Mouse (Mus musculus) kidney, adult 11 months (tissue): ENCODE measurements around the gene Dach1.

ENCODE experiments used
- DNase-seq: peaks from one replicate; pipeline ENCODE4 v3.0.0; 2022

Gene Dach1

GRCm38 (mm10) chr14:98169421-98170076 is at the start of gene Dach1:
Gene Dach1, minus strand, starts transcription at chr14:98169765.
- peak; percentile 87 for DNase-seq

- no peak for DNase-seq
Observed at GRCm38 (mm10) chr14:98200089-98200488, 30.5 kb upstream of the Dach1 start.

DNA sequence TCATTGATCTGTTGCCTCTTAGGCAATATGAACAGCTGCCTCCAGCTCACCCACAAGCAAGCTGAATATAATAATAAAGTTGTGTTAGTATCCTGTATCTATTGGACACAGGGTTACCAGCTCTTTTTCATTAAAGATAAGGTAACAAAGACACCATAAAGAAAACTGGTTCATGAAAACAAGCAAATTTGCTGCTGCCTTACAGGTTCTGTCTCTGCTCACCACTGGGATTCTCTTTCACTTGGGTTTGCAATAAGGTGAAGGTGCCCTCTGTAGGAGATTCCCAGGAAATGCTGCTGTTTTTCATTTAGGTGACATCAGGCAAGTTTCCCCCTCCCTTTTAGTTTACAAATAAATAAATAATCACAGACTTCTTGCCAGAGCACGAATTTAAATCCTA is 12.0 kb upstream of the Dach1 start:
- DNase-seq: no peak

DNA sequence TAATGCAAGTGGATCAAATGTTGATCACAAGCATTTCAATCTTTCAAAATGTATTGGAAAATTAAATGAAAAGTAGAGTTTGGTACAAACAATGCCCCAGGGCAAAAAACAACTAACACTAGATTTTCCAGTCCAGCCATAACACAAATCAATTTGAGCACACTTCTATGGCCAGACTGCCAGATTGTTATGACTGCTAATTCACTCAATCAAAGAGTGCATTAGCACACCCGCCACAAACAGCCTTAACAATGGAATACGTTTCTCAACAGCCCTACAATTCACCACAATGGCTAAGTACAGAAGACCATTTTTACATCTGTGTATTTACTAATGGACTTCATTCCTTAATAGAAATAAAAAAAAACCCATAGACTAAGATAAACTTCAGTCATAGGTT is 4.3 kb upstream of the Dach1 start:
- no peak for DNase-seq

GRCm38 (mm10) chr14:98172394-98172905 is 2.9 kb upstream of the Dach1 start:
- no peak for DNase-seq

- DNase-seq: no peak
Observed at GRCm38 (mm10) chr14:98171861-98172260, 2.3 kb upstream of the Dach1 start.

DNA sequence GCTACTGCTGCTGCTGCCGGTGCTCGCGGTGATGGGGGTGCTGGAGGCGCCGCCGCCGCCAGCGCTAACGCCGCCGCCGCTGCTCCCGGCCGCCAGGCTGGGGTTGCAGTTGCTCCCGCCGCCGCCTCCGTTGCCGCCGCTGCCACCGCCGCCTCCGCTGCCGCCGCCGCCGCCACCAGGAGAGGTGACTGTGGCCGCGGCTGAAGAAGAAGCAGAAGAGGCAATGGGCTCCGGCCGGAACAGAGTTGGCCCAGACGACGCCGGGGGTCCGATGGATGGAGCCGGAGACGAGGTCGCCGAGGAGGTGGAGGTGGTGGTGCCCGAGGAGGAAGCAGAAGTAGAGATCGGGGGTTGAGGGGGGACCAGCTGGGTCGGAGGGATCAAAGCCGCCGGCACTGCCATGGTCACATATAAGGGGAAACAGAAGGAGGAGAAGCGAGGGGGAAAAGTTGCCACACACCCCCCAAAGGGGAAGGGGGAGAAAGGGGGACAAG is 610 bp downstream of the Dach1 start:
- peak; percentile 33 for DNase-seq

- peak; percentile 45 for DNase-seq
Observed at GRCm38 (mm10) chr14:98168039-98168907, 1.3 kb downstream of the Dach1 start.

DNA sequence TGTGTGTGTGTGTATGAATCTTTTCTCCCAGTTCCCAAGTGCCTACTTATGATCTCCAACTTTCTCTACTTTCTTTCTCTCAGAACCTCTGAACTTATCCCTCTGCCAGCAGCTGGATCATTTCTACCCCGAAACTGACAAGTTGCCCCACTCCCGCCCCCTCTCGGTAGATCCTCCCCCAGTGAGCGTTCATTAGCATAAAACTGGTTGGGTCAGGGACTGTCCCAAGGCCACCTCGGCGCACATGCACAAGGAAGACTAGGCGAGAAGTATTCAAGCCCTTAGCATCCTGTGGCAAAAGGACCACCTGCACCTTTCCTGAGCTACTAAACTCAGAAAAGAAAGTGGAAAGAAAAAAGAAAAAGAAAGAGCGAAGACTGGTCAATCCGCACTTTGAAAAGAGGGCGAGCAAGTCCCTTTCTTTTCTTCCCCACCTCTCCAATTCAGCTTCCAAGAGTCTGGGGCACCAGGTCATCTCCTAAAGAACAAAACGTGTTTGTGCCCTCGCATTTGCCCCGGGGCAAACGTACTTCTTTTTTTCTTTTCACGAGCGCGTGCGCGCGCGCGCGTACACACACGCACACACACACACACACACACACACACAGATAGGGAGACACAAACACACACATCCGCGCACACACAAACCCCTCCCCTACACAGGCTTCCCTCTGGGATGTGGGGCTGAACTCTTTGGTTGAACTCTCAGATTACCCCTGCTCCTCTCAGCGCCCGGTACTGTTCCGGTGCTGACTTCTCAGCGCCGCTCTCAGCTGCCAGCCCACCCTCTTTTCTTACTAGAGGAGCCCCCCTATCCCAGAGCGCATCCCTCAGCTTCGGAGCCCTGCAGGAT is 2.2 kb downstream of the Dach1 start:
- peak; percentile 58 for DNase-seq

DNA sequence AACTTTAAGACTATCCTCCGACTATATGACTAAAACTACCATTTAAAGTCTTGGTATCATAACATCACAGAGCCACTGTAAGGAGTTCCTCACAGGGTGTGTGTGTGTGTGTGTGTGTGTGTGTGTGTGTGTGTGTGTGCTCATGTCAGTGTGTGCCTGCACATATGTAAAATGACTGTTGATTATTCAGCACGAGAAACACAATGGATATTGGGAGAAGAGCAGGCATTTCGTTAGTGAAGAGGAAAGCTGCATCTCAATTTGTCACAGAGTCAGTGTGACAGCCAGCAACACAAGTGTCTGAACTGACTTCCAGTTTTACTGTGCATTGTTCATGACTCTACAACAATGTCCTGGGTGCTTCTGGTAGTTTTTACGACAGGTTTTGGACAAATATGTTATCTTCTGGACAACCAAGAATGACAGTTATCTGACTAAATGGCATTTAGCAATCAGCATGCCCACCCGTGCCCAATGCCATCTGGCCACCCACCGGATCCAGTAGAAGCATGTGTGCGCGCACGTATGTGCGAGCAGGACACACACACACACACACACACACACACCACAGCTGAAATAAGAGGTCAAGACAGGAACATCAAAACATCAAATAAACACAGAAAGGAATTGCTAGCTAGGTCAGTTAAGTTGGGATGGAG is 3.1 kb downstream of the Dach1 start:
- no peak for DNase-seq

DNA sequence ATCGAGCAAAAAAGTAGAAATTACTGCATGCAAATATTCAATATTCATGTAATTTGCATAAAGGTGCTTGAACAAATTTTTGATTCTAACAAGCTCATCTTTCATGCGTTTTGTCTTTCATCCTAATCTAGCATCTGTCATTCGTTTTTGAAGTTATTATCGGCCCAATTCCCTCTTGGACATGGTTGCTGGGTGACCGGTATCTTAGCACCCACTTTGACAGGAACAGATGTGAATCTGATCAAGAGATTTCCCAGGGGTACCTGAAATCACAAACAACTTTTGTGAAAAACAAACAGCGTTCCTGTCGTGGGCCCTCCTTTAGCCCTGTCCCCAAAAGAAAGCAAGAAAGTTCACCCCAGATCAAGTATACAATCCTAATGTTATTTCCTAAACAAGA is 12.8 kb downstream of the Dach1 start:
- no peak for DNase-seq

DNA sequence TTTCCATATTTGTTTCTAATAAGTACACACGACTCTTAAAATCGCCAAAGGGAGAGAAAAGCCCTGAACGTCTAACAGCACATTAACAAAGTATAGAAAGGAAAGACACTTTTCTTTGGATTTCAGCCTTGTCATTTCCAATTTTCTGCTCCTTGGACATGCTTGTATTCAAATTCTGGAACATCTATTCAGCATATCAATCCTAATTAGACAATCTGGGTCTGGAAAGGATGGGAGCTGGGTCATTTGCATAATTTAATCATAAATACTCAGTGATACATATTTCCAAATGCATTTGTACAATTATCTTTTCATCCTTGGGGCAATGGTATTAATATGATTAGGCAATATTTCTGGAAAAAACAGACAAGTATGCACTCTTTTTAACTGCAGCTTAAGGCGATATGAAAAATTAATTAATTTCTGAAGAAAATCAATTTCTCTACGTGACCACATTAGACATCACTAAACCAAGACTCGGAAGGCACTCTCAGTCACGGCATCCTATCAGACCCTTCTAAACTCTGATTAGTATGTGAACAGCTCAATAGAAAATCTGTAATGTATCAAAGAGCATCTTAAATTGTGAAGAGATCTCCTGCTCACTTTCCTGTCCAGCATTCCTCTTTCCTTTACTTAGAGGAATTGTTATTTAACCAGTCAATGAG is 13.7 kb downstream of the Dach1 start:
- DNase-seq: no peak

GRCm38 (mm10) chr14:98154832-98155422 is 14.6 kb downstream of the Dach1 start:
- no peak for DNase-seq

DNA sequence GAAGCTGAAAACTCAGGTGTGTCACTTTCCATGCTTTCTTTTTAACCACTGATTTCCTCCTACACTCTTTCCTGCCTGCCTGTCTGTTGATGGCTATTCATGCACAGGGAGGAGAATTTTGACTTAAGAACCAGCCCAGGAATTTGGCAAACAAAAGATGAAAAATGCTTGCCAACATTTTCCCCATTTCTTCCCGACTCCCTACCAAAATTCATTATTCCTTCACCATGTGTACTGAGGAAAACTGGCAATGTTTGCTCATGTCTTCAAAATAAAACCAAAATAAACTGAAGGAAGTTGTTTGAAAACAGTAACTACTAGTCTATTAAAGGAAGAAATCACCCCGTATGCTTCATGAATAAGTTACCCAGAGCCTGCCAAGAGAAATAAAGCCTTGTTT is 27.8 kb downstream of the Dach1 start:
- DNase-seq: no peak

DNA sequence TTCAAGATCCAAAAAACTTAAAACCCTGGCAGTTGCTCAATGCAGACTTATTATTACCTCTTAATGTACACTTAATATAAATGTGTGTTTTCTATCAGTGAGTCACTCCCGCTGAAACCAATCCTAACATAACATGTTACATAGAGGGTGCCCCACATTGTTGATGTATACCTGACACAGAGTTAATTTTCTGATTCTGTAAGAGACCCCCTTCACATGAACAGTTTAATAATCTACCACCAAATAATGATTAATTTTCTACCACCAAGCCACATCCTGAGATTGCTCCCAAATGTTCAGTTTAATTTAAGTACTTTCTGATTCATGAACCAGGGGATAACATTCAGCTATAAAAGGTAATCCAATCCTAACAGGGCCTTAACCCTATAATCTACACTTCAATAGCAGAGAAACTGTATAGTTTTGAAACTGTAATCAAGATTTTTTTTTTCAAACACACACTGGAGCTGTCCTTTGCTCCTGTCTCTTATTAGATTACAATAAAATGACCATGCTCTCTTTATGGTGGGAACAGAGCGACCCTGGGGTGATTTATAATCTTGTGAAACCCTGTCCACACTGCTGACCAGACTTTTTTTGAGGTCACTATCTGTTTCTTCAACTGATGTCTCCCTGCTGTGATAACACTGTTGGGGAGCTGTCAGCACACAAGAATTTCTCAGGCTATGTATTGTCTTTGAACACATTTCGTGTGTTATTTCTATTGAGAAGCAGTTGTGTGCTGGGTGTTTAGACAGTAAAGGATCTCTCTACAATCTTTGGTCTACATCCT is 30.5 kb downstream of the Dach1 start:
- no peak for DNase-seq

DNA sequence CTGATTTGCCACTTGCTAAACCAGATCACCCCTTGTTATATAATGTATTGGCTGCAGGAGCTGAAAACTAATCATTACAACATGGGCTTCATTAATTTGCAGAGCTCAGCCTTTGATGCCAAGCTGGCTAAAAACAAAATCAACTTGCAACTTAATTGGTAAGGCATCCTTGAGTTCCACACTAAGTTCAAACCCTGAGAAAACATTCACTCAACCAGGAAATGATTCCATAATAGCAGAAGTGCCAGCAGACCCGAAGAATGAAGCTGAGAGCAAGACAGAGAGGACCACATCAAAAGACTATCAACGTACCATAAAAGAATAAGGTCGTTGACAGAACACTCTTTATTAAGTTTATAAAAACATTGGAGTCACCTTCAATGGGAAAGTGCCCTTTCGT is 35.0 kb downstream of the Dach1 start:
- no peak for DNase-seq

- DNase-seq: no peak
Observed at GRCm38 (mm10) chr14:98123032-98123431, 46.5 kb downstream of the Dach1 start.

GRCm38 (mm10) chr14:98116627-98117026 is 52.9 kb downstream of the Dach1 start:
- DNase-seq: no peak

- no peak for DNase-seq
Observed at GRCm38 (mm10) chr14:98113106-98113505, 56.5 kb downstream of the Dach1 start.

GRCm38 (mm10) chr14:98109929-98110328 is 59.6 kb downstream of the Dach1 start:
- no peak for DNase-seq

GRCm38 (mm10) chr14:98108764-98109163 is 60.8 kb downstream of the Dach1 start:
- no peak for DNase-seq
